Mouse (Mus musculus) embryo, embryonic 10.5 days (tissue): ENCODE data around the gene Mfsd12.

ENCODE experiments used
- DNase-seq: peaks from one replicate; pipeline ENCODE4 v3.0.0-alpha.2; 2015; ENCODE audit warnings: low spot score

Gene Mfsd12

DNA sequence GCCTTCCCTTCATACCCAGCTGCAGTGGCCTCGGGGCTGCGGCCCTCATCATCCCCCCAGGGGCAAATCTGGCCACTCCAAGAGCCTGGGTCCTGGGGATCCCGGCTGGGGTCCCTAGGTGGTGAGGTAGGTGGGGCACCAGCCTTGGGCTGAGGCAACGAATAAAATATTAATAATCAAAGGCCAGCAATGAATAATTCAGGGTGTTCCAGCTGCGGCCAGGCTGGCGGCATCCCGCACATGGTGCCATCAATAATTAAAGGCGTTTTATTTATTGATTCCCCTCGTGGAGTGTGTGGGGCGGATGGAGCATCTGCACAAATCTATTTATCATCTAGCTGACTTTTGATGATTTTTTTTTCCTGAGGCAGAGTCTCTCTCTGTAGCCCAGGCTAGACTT, 46.2 kb downstream of the Mfsd12 start:
- no peak for DNase-seq

DNA sequence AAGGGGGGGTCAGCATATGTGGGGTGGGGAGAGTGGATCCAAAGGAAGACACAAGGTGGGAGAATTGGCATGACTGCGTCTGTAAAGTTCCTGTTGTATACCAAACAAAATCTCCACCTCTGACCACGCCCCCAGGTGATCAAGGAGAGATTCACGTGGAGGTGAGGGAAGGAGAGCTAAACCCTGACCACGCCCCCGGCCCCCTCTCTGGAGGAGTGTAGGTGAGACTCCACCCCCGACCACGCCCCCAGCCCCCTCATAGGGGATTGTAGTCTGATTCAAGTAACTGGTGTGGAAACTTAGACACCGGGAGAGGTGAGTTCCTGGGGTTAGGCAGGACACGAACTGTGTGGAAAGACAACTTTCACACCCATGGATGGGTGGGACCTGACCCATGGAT, 46.8 kb downstream of the Mfsd12 start:
- no peak for DNase-seq

DNA sequence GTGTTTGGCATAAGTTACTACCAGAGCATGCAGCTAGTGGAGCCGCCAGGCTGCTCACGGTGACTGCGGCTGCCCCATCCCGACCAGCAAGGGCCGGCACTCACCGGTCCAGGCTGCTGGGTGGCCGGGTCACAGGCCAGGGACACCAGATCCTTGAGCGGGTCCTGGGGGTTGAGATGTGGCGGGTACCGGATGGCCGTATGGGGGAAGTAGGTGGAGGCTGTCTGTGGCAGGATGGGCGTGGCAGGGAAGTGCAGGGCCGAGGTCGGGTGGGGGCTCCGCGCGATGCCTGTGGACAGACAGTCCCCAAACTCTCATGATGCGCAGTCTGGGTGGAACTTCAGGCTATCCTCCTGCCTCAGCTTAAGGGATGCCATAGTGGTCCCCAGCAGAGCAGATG, 47.4 kb downstream of the Mfsd12 start:
- DNase-seq, result no peak

DNA sequence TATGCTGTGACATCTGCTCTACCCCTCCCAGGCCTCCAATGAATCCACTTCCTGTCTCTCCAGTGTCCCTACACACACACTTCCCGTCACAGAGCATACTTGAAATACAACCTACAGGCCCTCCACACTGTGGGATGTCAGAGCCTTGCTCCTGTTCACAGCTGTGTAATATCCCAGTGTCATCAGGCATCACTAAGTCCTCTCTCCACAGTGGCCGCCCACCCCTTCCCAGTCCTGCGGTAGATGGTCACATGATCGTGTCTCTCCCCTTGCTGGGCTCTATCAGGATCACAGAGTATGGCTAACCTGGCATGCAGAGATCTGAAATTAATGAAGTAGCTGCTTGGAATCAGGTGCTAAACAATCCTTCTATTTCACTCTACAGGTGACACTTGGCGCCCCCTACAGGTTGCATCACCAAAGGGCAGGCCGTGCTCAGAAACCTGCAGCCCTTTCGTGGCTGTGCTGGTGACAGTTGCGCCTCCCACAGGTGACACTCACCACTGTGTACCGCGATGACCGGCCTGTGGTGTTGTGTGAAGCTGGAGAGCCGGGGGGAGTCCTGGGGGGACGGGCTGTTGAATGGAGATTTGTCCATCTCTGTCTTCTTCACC, 48.4 kb downstream of the Mfsd12 start:
- DNase-seq, result no peak

DNA sequence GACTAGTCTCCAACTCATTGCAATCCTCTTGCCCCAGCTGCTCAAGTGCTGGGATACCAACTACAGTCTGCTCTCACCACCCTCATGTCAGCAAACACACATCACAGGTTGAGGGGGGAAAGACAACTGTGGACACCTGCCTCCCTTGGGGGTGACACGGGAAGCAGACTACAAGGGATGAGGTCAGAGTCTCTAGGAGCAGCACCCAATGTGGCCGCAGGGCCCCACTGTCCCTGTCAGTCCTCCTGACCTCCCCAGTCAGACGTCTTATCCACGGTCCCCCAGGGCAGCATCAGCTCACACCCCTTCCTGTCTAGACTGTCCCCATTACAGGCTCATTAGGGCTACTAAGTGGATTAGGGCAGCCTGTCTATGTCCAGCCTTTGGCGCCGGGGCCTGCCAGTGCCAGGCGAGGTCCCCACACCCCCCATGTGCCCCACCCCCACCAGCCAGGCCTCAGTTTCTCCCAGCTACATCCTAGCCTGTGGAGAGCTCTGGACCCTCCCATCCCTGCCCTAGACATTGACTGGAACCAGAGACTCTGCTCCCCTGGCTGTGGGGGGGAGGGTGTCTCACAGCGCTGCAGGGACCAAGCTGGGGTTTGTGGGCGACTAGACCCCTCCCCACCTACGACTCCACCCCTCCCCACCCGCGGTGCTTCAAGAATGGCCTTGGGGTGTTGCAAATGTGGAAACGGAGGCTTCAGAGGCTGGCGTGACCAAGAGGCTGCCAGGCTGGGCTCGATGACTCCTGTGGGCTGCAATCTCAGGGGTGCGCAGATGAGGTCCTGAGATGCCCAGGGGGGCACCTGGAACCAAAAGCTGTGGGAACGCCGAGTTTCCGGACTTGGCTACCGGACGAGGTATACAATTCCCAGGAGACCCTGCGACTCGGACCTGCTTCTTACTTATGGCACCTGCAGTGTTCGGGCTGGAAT, 49.5 kb downstream of the Mfsd12 start:
- DNase-seq, result no peak

DNA sequence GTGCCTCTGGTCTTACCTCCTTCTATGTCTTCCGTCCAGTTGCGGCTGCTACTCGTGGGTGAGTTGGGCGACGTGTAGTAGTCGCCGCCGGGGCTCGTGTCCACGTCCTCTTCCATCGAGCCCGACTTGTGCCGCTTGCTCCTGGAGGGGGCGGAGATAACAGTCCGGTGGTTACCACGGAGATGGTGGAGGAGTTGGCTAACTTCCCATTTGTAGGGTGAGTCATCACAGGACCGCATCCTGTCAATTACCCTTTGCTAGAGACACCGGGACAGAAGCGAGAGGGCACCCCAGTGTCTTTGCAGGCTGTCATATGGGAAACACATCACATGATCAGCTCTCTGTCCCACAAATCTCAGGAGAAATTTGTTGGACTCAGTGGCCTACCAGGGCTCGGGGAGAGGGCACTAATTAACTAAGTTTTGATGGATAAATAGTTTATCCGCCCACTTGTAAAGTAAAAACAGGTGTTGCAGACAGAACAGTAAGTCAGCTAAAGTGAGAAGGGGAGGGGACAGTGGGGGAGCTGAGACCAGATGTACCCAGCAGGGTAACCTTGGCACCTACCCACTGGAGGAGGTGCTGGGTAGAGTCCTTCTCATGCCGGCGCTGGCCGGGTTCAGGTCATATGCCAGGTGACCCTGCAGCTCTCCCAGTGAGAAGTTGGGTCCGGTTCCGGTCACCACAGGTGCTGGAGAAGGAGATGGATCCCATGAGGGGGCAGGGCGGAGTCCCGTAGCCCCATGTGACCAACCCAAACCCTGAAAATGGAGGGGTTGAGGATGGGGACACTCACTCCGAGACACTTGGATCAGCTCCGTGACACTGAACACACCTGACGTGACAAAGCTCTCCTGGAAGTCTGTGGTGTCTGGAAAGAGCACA, 50.5 kb downstream of the Mfsd12 start:
- peak; percentile 72 for DNase-seq

DNA sequence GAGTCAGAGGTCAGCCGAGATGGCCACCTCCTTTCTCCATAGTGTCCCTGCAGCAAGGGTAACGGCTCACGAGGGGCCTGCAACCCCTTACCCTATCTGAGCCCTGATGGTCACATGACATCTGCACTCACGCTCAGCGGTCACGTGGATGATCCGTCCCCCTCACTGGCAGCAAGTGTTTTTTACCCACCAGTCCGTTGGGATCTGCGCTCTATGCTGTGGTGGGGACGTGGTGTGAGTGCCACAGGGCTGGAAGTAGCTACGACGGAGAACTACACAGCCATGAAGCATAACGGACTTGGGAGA, 51.1 kb downstream of the Mfsd12 start:
- no peak for DNase-seq

DNA sequence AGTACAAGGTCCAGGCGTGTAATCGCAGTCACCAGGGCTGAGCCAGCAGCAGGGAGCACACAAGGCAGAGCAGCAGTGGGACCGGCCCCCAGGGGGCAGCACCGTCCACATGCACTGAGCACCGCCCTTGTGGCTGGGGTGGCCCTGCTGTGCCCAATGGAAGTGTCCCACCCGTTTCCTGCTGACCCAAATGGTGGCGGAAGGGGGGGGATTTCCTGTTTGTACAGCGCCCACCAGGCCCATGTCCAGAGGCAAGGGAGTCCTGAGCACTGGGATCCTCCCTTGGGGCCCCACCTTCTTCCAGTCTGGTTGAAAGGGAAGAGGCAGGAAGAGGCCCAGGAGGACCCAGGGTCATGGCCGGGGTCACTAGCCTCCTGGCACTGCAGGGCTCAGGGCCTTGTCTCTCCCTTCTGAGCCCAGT, 51.6 kb downstream of the Mfsd12 start:
- DNase-seq, result peak; percentile 83

DNA sequence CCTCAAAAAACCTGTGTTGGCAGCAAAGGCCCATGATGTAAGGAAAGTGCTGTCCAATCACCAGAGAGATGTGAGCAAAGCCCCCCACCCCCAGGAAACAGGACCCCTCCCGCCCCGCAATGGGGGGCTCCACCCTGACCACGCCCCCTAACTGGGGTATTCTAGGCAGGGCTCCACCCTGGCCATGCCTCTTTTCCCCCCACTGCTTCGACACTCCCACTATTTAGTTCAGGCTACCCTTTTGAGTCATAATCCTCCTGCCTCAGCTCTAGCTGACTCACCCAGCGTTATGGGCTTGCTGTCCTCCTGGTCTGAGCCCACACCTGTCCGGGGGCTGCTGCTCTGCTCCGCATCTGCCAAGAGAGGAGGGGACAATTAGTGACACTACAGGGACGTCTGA, 52.0 kb downstream of the Mfsd12 start:
- DNase-seq, result no peak

DNA sequence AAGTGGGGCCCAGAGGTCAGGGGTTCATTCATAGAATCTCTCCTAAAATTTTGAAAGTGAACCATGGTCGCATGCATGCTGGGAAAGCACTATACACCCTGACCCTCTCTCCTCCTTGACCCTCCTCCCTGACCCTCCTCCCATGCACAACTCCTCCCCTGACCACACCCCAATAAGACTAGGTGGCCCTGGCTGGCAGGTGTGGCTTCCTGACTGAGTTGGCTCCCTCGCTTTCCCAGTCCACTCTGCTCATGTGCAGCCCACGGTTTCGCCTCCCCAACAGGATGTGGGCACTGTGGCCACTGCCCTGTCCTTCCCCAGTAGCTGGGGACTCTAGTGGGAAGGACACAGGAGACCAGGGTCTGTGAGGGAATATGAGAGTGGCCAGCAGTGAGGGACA, 53.1 kb downstream of the Mfsd12 start:
- no peak for DNase-seq

DNA sequence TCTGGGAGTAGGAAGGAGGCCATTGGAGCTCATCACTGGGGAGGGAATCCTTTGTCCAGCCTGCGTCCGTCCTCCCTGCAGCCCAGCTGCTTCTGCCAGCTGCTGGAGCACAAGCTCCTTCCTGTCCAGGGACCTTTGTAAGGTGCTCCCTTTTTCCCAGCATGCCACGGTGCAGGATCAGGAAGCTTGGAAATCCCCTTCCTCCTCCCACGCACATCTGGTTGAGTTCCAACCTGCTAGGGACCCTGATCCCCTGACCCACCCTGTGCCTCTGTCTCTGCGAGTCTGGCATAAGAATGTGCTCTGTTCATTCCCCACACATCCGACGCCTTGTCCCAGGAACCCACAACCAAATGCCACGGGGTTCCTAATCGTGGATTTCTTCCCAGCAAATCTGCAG, 53.7 kb downstream of the Mfsd12 start:
- DNase-seq, result no peak

DNA sequence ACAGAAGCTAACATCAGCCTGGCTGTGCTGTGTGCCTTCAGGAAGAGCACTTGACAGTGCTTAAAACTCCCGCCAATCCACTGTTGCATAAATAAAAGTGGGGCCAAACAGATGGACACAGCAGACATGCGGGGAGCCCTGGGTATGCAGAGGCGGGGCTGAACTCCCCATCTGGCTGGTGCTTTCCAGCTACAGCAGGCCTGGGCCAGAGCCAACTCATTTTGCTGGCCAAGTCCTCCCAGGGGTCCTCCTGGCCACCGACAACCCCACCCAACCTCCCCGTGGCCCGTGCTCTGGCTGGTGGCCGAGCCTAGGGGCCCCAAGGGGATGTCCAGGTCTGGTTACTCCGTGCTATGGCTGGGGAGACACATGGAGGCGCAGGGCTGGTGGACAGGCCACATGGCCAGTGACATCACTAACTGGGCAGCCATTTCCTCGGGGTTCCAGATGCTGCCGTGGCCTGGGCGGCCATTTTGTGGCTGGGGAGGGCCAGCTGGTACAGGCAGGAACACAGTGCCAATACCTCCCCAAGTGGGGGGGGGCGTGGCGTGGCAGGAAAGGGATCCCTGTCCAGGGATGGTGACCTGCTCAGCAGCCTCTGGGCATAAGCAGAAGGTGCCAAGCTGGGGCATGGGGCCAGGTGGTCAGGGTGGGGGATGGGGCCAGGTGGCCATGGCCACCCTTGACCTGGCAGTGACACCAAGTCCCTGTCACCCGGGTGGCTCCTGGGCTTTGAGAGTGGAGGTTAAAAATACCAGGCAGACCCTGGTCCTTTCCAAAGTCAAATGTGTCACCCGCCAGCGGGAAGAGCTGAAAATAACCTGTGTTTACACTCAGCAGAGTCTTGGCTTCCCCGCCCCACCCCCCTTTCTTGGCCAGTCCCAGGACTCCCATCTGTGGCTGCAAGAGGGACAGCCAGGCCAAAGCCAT, 54.4 kb downstream of the Mfsd12 start:
- no peak for DNase-seq

DNA sequence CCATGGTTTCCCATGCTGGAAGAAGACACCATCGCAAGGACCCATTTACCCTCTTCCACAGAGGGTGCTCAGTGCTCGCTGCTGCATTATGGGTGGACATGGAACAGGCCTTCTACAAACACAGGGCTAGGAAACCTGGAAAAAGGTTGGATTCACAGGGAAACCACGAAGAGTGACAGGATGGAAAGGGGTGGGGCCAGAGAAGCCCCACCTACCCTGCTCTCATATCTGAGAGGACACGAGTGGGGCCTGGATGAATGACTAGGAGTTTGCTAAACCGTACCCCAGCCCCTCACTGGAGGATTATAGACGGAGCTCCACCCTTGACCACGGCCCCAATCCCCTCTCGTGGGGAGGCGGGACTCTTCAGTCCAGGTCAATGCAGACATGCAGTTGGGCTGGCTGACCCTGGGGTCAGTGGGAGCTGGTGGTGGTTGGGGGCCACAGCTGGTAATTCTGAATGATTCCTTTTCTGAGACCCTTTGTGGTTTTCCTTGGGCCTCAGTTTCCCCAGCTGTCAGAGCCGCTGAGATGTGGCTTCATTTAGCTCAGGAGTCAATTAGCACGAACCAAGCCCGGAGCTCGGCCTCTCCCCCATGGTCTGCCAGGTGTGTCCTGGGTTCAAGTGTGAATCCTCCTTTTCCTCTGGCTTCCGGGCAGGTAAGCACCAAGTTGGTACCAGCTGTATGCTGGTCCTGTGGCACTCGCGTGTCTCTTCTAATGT, 55.5 kb downstream of the Mfsd12 start:
- DNase-seq, result peak; percentile 9

DNA sequence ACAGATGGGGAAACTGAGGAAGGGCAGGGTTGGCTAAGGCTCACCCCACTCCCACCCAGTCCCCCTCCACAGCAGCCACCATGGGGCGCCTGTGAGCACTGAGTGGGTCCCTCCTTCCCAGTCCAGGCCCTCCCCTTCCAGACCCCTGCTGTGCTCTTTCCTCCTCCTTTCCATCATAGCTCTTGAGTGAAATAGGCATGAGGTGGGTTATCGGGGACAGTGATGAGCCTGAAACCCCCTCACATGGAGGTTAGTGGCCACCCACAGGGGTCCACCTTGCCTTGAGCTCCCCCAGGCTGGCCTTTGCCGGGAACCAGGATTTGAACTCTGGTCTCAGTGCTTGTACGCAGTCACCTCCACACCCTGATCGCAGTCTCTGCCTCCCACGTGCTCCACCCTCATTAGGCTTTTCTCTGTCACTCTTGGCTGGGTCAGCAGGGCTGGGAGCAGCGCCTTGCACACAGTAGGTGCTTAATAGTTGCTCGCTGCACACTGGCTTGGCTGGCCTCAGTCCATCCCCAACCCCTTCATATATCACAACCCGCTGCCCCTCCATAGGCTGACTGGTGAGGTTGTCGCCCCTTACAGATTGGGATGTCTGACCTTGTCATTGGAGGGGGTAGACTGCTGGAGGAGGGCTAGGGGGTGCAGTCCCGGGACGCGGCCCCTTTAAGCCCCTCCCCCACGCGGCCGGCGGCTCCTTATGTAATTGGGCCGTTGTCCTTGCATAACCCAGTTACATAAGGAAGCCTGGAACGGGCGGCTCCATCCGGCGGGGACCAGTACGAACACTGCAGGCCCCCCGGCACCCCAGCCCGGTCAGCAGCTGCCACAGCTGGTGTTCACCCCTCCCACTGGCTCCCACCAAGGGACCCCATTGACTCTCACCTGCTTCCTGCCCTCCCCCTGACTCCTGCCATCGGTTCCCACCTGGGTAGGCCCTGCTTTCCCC, 56.3 kb downstream of the Mfsd12 start:
- DNase-seq, result peak; percentile 74

DNA sequence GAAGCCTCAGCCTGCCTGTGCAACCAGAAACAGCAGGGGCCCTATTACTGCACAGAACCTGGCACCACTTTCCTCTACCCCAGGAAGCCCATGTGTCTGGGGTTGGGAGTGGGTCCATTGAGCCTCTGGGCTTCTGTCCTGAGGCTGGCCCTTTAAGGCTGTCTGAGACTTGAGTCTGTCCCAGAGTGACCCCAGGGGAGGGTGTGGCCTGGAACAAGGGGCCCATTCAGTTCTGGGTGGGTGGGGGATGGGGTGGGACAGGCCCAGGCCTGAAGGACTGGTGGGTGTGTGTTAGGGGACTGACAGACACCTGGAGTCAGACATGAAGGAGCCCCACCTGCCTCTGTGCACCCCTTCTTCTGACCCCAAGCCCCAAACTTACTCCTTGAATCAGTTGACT, 57.4 kb downstream of the Mfsd12 start:
- DNase-seq, result peak; percentile 62

DNA sequence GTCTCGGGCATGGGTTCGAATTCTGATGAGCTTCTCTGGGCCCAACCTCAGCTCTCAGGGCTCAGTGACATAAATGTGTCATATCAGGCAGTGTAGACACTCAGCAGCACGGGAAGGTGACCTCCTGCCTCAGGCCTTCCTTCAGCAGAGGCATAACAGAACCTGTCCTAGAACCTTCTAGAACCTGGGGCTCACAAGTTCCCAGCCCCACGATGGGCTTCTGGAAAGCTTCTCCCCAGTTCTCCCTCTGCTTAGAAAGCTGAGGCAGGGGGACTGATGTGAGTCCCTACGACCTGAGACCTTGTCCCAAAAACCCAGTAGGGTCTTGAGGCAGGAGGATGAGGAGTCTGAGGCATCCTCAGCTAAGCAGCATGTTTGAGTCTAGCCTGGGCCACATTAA, 57.9 kb downstream of the Mfsd12 start:
- no peak for DNase-seq
